Mouse (Mus musculus) common myeloid progenitor, adult 5-6 weeks (primary cell): ENCODE measurements around the gene Hoxd11. TPM values are rescaled to one million over a fixed set of nuclear protein-coding genes. Genes with fewer than 3 reads are reported as not detected.

Experiments
- ATAC-seq: replicated peaks from 2 replicates; pipeline ENCODE4 v1.8.0; 2016; ENCODE audit warnings: low read depth, mild to moderate bottlenecking, moderate TSS enrichment, inconsistent platforms; ENCODE audit not compliant: poor library complexity, severe bottlenecking
- total RNA-seq: library from RNA; stranded (forward); fragments of 200-1000, 187-1606 nt; gene quantifications from 2 replicates; pipeline ENCODE4 v1.2.3, GENCODE M21; 2017

Hoxd11 gene
- total RNA-seq, 1 experiment from 2014 or later, result not detected

GRCm38 (mm10) chr2:74661685-74662084 lies 17.7 kb upstream of the Hoxd11 start:
- 0 out of 2 replicates have a peak, but pooled peaks have one; percentile 31 for ATAC-seq

DNA sequence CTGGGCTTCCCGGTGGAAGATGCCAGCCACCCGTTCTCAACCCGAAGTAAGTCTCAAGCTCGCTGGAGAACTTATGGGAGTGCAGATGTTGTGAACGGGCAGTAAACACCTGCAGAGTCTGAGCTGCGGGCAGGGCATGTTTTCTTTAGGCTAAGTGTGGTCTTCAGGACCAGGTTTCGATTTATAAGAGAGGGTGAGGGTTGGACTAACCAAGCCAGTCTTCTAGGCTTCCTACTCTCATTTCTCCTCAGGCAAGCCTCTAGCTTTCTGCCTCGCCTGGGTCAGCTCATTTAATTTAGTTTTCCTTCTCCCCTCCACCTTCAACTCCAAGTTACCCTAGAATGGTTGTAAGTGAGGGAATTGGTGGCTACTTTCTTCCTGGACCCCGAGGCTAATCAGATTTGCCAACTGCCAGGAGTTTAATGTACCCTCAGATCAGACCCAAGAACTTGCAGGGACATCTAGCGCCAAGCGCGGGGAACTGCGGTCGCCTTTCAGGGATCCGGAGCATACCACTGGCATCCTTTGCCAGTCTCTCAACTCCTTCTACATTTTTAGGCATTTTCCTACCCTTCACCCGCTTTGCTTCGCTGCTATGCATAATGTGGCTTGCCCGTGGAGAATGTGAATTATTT lies 15.9 kb upstream of the Hoxd11 start:
- peak; percentile 68 for ATAC-seq

GRCm38 (mm10) chr2:74666411-74666810 lies 12.9 kb upstream of the Hoxd11 start:
- no peak for ATAC-seq

DNA sequence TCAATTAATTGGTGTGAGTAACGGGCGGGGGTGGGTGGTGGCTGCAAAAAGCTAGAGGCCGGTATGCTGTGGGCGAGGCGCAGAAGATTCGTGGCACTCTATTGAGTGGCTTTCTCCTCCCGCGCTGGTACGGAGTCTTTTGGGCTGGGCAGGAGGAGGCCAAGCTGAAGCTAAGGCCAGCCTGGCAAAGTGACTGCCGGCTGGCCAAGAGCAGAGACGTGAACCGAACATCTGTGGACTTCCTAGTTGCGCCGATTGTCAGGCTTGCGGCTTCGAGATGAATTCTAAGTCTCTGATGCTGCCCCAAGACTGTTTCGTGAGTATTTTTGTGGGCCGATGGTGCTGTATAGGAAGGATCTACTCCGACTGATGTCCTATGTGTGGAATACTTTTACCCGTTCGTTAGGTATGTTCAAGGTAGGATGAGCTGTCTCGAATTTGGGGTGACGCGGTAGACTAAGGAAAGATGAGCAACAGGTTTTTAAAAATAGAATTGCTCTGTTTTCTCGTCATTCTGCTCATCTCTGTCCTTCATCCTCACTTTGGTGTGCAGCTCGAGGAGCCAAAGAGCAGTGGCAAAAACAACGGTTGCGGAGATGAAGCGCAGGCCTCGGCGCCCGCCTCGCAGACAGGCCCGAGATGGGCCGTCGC lies 12.0 kb upstream of the Hoxd11 start:
- no peak for ATAC-seq

- ATAC-seq, result no peak
These were observed 11.5 kb upstream of the Hoxd11 start, which contains the start of gene Hoxd13 for GRCm38 (mm10) chr2:74667842-74668357. TSS of gene Hoxd13 (plus strand) at chr2:74668310.

GRCm38 (mm10) chr2:74668370-74669229 lies 10.8 kb upstream of the Hoxd11 start:
- no peak for ATAC-seq

GRCm38 (mm10) chr2:74669230-74669578 lies 10.2 kb upstream of the Hoxd11 start:
- ATAC-seq, result no peak

GRCm38 (mm10) chr2:74669650-74670235 lies 9.6 kb upstream of the Hoxd11 start:
- no peak for ATAC-seq

DNA sequence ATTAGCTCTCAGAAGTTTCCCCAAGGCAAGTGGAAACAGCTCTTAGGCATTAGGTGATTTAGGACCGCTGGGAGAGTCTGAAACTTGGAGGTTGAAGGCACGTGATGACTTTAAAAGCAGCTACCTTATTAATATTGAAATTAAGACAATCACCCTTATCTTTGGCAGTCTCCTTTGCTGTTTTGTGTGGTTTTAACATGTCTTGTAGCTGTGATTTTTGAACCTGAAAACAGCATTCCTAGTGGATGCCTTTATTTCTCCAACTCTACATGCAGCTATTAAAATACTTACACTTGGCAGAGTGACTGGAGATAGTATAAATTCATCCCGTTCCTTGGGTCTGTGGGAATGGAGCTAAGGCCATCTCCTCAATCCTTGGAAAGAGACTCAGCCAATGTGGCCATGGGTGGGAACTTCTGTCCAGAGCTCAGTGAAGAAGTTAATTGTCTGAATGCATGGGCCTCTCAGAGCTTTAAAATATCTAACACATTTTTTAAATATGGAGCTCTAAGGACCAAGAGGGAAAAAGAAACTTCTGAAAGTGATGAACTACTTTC lies 8.6 kb upstream of the Hoxd11 start:
- ATAC-seq, result no peak

- ATAC-seq, result no peak
These were observed 7.5 kb upstream of the Hoxd11 start for GRCm38 (mm10) chr2:74671847-74672246.

GRCm38 (mm10) chr2:74672481-74673362 lies 6.6 kb upstream of the Hoxd11 start:
- peak; percentile 84 for ATAC-seq

- no peak for ATAC-seq
These were observed 5.4 kb upstream of the Hoxd11 start for GRCm38 (mm10) chr2:74673835-74674425.

DNA sequence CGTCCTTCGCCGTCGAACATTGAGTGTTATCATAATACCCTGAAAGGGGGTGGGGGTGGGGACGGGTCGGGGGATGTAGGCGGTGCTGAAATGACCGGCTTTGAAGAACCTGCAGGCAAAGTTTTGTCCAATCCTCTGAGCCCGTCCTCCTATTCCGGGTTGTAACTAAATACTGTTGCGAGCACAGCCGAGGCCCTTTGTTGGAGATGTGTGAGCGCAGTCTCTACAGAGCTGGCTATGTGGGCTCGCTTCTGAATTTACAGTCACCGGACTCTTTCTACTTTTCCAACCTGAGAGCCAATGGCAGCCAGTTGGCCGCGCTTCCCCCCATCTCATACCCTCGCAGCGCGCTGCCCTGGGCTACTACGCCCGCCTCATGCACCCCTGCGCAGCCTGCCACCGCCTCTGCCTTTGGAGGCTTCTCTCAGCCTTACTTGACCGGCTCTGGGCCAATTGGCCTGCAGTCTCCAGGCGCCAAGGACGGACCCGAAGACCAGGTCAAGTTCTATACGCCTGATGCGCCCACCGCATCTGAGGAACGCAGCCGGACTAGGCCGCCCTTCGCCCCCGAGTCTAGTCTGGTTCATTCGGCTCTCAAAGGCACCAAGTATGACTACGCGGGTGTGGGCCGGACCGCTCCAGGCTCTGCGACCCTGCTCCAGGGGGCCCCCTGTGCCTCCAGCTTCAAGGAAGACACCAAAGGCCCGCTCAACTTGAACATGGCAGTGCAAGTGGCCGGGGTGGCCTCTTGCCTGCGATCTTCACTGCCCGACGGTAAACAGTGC lies 4.3 kb upstream of the Hoxd11 start, which contains the start of gene Hoxd12:
Gene Hoxd12, plus strand, starts transcription at position 133 of the 785 bp plus-strand sequence.
- ATAC-seq, result no peak

- ATAC-seq, result no peak
These were observed 3.6 kb upstream of the Hoxd11 start for GRCm38 (mm10) chr2:74675666-74676282.

DNA sequence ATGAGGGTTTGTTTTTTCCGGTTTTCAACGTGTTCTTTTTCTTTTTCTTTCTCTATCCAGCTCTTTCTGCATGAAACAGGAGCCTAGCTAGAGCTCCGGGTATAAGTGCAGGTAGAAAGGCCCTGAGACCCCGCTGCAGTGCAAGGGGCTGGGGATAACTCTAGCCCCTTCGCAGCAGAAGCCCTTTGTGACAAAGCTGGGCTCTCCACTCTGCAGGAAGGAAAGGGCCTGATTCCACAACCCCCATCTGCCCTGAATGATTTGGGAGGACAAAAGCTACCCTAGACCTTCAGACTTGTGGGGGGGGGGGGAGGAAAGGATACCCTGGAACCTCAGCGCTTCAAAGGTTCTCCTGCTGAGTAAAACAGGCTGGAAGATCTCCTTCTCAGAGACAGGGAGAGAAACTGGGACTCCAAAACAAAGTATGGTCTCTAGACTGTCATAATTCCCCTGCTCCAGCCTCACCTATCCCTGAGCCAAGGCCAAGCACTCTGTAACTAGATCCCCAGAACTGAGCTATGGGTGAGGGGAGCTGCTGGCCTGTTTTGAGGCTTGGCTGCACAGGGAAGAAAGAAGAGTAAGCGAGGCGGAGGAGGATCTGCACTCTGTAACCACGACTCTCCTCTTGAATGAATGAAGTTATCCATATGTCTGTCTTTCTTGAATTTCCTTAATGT lies 2.8 kb upstream of the Hoxd11 start:
- no peak for ATAC-seq

DNA sequence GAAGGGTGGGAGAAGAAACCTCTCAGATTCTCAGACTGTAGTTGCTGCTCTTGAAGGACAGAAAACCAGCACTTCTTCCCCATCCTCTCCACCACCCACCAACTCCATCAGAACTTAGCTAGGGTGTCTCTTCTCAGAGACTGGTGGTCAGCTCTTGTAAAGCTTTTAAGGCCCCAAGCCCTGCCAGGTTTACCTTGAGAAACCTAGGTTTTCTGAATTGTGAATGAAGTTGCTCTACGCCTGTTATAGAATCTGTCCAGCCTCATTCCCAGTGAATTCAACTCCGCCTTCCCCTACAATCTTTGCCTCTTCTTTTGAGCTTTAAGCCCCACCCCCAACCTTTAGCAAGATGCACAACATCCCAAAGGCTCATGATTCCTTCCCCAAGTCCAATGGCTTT lies 2.3 kb upstream of the Hoxd11 start:
- ATAC-seq, result no peak

DNA sequence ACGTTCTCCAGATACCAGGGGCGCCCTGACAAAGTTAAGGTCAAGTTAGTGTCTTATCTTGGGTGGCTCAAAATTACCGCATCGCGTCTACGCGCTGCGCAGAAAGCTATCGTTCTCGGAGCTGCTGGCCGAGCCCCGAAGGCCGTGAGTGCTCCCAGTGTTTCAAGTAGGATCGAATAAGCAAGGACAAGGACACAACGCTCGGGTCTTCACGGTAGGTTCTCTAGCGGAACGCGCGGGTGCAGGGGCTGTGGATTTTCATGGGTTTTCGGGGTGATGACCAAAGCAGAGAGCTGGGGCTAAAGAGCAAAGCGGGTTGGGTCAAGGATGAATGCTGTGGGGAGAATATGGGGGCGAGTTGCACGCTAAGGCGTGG lies 227 bp downstream of the Hoxd11 start:
- peak; percentile 40; the same call in 1 of the 2 replicates for ATAC-seq
